Mouse (Mus musculus): ENCODE results near the gene Hnf1a.
"Not testable (repeated sequence)": the region's sequence is repeated elsewhere in the genome, so short reads cannot be mapped to it uniquely, and the experiment has no call there.

The Hnf1a gene

GRCm38 (mm10) chr5:114948891-114949290 lies 22.0 kb downstream of the Hnf1a start:
- in situ Hi-C loops (cut with MboI, MseI): no loop called here

GRCm38 (mm10) chr5:114945072-114945471 lies 25.8 kb downstream of the Hnf1a start:
- in situ Hi-C loops (cut with MboI, MseI): no loop called here

GRCm38 (mm10) chr5:114942766-114943130 lies 28.1 kb downstream of the Hnf1a start:
- in situ Hi-C loops (cut with MboI, MseI): no loop called here

- in situ Hi-C loops (cut with MboI, MseI): no loop called here
These were observed 28.7 kb downstream of the Hnf1a start, which contains the start of gene 2210016L21Rik for GRCm38 (mm10) chr5:114942074-114942765. TSS of gene 2210016L21Rik (plus strand) at chr5:114942158.

- in situ Hi-C loops (cut with MboI, MseI): not testable (repeated sequence)
These were observed 29.8 kb downstream of the Hnf1a start for GRCm38 (mm10) chr5:114941138-114941537.

- in situ Hi-C loops (cut with MboI, MseI): no loop called here
These were observed 35.1 kb downstream of the Hnf1a start for GRCm38 (mm10) chr5:114935838-114936237.

- in situ Hi-C loops (cut with MboI, MseI): no loop called here
These were observed 37.7 kb downstream of the Hnf1a start for GRCm38 (mm10) chr5:114933206-114933605.

- in situ Hi-C loops (cut with MboI, MseI): no loop called here
These were observed 39.3 kb downstream of the Hnf1a start for GRCm38 (mm10) chr5:114931626-114932025.

- in situ Hi-C loops (cut with MboI, MseI): no loop called here
These were observed 44.1 kb downstream of the Hnf1a start for GRCm38 (mm10) chr5:114926753-114927152.

- in situ Hi-C loops (cut with MboI, MseI): no loop called here
These were observed 44.7 kb downstream of the Hnf1a start for GRCm38 (mm10) chr5:114926153-114926684.

GRCm38 (mm10) chr5:114922998-114923473 lies 47.9 kb downstream of the Hnf1a start, which contains the start of gene Oasl1:
TSS of gene Oasl1 (plus strand) at chr5:114923240.
- in situ Hi-C loops (cut with MboI, MseI): no loop called here

- in situ Hi-C loops (cut with MboI, MseI): no loop called here
These were observed 48.5 kb downstream of the Hnf1a start for GRCm38 (mm10) chr5:114922366-114922731.

GRCm38 (mm10) chr5:114921551-114922365 lies 49.1 kb downstream of the Hnf1a start:
- in situ Hi-C loops (cut with MboI, MseI): no loop called here

GRCm38 (mm10) chr5:114917357-114917756 lies 53.5 kb downstream of the Hnf1a start:
- in situ Hi-C loops (cut with MboI, MseI): not testable (repeated sequence)

- in situ Hi-C loops (cut with MboI, MseI): no loop called here
These were observed 54.1 kb downstream of the Hnf1a start for GRCm38 (mm10) chr5:114916777-114917176.

- in situ Hi-C loops (cut with MboI, MseI): no loop called here
These were observed 55.0 kb downstream of the Hnf1a start for GRCm38 (mm10) chr5:114915854-114916253.

- in situ Hi-C loops (cut with MboI, MseI): no loop called here
These were observed 56.0 kb downstream of the Hnf1a start for GRCm38 (mm10) chr5:114914855-114915254.

- in situ Hi-C loops (cut with MboI, MseI): no loop called here
These were observed 57.2 kb downstream of the Hnf1a start for GRCm38 (mm10) chr5:114913686-114914085.

GRCm38 (mm10) chr5:114908598-114909305 lies 62.1 kb downstream of the Hnf1a start:
- in situ Hi-C loops (cut with MboI, MseI): no loop called here

GRCm38 (mm10) chr5:114902413-114902812 lies 68.5 kb downstream of the Hnf1a start:
- in situ Hi-C loops (cut with MboI, MseI): no loop called here

All from T-helper 1 cell (primary cell).